Mouse (Mus musculus): ENCODE measurements around the gene Fbxo31.

Gene Fbxo31

DNA sequence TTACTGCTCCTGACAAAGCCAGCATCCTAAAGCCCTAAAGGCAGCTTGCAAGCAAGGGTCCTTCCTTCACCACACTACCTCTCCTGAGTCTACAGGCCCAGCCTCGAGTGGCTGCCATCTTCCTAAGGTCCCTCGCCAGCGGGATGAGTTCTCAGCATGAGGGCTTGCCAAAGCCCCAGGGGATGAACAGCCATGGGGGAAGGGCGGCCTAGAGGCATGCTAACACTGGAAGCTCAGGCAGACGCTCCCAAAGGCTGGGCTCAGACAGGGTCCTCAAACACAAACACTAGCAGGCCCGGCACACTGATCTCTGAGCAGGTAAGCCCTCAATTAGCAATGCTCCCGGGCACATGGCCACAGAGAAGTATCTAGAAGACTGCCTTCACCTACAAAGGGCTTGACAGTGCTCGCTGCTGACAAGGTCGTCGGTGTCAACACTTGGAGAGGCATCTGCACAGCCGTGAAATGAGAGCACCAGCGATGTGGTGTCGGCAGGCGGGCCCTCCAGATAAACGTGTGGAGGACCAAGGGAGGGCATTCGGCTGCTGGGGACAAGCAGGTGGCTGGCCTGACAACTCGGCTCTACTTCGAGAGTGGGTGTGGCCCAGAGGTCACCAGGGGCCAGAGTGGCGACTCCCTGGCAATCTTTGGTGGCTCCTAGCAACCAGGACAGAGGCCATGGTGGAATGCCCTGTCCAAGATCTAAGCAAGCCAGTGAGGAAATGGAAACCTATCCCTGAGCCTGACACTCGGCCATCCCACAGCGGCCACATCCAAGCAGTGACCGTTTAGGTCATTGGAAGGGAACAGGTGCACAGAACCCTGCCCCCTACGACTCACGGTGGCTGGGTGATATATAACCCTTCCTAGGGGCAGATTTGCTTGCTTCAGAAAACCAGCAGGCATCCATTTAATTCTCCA lies 27.3 kb downstream of the Fbxo31 start:
- no peak for DNase-seq (ENCODE audit: low read depth)

DNA sequence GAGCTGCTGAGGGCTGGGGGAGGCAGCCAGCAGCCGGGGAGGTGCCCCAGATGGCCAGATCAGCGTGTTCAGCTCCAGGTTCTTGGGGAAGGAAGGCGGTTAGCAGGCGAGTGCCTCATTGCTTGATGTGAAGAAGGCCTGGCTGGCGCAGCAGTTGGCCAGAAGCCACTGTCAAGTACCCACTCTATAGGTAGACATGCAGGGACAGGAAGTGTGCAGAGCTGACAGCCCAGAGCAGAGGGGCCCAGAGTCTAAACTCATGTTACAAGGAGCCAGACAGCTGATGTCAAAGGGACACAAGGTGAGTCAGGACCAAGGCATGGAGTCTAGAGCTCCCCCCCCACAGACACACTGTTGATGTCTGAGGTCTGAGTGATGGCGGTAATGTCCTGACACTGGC lies 28.6 kb downstream of the Fbxo31 start:
- DNase-seq (ENCODE audit: low read depth) = no peak

DNA sequence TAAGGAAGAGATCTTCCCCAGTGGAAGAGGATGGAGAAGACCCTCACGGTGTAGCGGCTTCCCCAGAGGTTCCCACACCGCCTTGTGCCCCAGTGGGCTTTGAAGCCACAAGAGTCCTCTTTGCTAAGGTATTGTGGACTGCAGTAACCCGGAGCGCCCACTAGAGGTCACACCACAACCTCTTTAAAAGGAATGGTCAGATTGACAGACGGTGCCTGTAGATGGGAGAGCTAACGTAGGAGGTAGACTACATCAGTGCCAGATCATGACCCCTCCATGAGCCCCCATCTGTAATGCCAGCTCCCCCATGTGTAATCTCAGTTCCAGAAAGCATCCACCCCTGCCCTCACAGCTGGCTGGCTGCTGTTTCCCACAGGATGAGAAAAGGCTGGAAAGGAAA lies 31.5 kb downstream of the Fbxo31 start:
- DNase-seq (ENCODE audit: low read depth) = peak; percentile 84

DNA sequence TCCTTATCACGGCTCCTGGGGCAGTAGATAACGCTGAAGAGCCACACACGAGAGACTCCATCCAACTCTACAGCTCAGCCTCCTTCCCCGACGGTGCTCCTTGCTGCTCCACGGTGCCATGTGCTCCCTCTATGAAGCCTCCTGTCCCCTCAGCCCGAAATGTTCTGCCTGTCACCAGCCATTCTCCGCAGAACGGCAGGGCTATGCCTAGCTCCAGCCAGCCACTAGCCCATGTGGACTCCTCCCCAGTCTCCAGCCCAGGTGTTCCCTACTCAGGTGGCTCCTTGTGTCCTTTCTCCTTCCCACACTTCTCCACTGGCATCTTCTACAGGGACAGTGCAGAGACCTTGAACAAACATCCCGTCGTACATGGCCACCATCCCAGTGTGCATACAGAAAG lies 33.7 kb downstream of the Fbxo31 start:
- no peak for DNase-seq (ENCODE audit: low read depth)

GRCm38 (mm10) chr8:121544276-121544785 lies 34.3 kb downstream of the Fbxo31 start, which contains the start of gene 1700018B08Rik:
Gene 1700018B08Rik (minus strand): TSS chr8:121544320.
- DNase-seq (ENCODE audit: low read depth) = no peak

DNA sequence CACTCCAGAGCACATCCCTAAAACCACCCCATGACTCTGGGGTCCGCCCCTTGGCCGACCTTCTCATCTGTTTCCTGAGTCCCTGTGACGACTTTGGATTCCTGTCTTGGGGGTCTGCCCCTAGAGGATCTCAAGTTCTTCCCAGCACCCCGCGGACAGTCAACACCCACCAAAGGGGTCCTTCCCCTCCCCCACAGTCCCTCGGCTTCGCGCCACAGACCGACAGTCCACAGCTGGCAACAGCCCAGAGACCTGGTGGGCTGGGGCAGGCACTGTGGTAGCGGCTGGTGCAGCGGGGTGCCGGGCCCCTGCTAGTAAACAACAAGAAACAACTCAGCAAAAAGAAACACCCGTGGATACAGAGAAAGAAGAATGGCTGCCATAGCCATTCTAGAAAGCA lies 35.7 kb downstream of the Fbxo31 start:
- DNase-seq (ENCODE audit: low read depth) = no peak

DNA sequence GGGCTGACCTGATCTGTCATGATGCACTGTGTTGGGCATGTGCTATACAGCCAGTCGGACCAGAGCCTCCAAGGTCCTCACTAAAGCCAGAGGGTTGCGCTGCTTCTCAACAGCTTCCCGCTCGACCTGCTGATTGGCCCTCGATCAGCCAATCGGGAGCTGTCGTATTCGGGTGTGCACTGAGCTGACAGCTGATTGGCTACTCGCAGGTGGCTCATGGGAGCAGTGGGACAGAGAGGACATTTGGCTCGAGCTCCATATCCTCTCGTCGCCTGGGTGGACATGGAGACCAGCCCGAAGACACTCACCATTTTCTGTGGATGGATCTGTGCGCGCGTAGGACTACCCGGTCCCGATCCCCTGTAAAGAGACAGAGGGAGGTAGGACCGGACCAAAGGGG lies 36.7 kb downstream of the Fbxo31 start:
- DNase-seq (ENCODE audit: low read depth) = no peak

GRCm38 (mm10) chr8:121532381-121532780 lies 46.2 kb downstream of the Fbxo31 start:
- DNase-seq (ENCODE audit: low read depth) = peak; percentile 26

DNA sequence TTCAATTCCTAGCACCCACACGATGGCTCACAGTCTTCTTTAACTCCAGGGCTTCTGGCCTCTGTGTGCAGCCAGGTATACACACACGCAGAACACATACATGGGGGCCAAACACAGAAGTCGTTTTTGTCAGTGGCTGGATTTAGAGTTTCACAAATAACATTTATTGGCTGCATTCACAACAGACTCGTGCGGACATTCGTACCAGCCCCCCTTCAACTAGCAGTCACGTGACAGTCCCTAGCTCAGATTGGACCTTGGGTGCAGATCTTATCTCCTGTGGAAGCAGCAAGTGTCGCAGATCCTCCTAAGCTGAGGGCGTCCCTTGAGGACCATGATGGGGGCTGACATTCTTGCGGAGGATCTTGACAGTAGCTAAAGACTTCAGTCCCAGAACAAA lies 48.0 kb downstream of the Fbxo31 start:
- no peak for DNase-seq (ENCODE audit: low read depth)

GRCm38 (mm10) chr8:121528790-121529189 lies 49.8 kb downstream of the Fbxo31 start:
- DNase-seq (ENCODE audit: low read depth) = no peak

GRCm38 (mm10) chr8:121527751-121528150 lies 50.9 kb downstream of the Fbxo31 start:
- DNase-seq (ENCODE audit: low read depth) = no peak

- DNase-seq (ENCODE audit: low read depth) = no peak
Measured at GRCm38 (mm10) chr8:121526811-121527550, 51.6 kb downstream of the Fbxo31 start.

GRCm38 (mm10) chr8:121525111-121525818 lies 53.3 kb downstream of the Fbxo31 start:
- no peak for DNase-seq (ENCODE audit: low read depth)

- DNase-seq (ENCODE audit: low read depth) = peak; percentile 66
Measured at GRCm38 (mm10) chr8:121513429-121513828, 65.2 kb downstream of the Fbxo31 start.

DNA sequence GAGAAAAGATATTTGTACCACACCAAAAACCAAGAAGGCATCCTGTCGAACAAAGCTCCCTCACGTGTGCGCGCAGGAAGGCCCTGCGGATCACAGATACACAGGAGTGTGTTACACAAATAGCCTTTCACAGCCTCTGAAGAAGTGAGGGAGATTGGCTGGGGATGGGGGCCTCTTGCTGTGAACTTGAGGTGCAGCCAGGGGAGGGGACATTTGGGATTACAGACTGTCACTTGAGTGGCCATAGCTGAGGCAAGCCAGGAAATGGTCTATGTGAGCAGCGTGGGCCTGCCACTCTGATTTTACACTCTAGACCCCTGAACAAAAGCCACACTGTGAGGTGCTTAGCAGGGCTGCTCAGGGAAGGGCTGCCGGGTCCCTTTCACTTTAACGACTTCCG lies 66.9 kb downstream of the Fbxo31 start:
- no peak for DNase-seq (ENCODE audit: low read depth)
